Mouse (Mus musculus): Measurements from ENCODE around the gene Zfp526.

DNA sequence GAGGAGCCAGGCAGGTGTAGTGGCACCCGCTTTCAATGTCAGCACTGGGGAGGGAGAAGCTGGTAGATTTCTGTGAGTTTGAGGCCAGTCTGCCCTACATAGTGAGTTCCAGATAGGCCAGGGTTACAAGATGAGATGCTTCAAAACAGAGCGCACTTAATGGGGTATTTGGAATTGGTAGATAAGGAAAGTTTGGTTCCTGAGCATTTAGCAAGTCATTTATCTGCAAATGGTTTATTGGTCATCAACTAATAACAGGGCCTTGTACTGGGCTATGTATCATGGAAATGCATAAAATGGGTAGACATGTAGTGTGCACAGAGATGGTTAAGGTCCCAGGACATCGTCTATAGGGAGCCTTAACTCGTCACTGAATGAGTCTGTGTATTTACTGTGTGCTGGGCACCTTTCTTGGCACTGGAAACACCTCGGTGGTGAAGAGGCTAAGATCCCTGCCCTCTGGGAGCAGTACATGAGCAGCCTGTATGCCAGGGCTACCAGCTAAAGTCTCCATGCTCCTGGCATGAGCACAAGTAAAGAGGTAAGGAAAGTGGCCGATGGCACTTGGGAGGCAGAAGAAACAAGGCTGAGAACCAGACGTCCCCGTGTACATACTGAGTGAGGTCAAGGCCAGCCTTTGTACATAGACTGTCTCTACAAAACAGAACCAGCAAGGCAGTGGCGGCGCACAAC is 1.2 kb downstream of the Zfp526 start:
- TF ChIP-seq POLR2A (IDR thresholded peaks at IDR 0.05; ENCODE audit: low read depth, low read length) (no peak), CTCF (IDR thresholded peaks at IDR 0.05; ENCODE audit: borderline replicate concordance, insufficient read depth, low read length) (no peak)

Data from embryonic fibroblast, embryonic 13.5 days (primary cell).